Mouse (Mus musculus) embryonic fibroblast, embryonic 13.5 days (primary cell): ENCODE data around the gene Ncor2.

Source experiments
- CTCF ChIP-seq: IDR thresholded peaks from 2 replicates; pipeline ENCODE4 v1.5.1; 2011; ENCODE audit warnings: mild to moderate bottlenecking, control low read depth, low read length, moderate library complexity, borderline replicate concordance; ENCODE audit not compliant: insufficient read depth
- POLR2A ChIP-seq: IDR thresholded peaks from 2 replicates; pipeline ENCODE4 v1.6.1; 2011; ENCODE audit warnings: low read depth, mild to moderate bottlenecking, control low read depth, low read length, moderate library complexity

- TF ChIP-seq CTCF (no peak), POLR2A (peak; percentile 26; the same call in 1 of the 2 replicates)
These were observed 19.7 kb downstream of the Ncor2 start for GRCm38 (mm10) chr5:125159293-125159692.
